Mouse (Mus musculus) midbrain, embryonic 10.5 days (tissue): Measurements from ENCODE around the gene Rassf2. TPM values are rescaled to one million over a fixed set of nuclear protein-coding genes. Genes with fewer than 3 reads are reported as not detected.

Source experiments
- DNase-seq: peaks from one replicate; pipeline ENCODE4 v3.0.0-alpha.2; 2017; ENCODE audit warnings: low spot score
- H3K27ac ChIP-seq: fragments of 300-500 bp; sonication (generic); replicated peaks from 2 replicates; pipeline ENCODE4 v1.5.1; 2016; ENCODE audit warnings: mild to moderate bottlenecking
- H3K27me3 ChIP-seq: fragments of 300-500 bp; sonication (generic); 2 replicates; pipeline ENCODE4 v1.6.1; 2016; ENCODE audit warnings: low read depth, mild to moderate bottlenecking; ENCODE audit not compliant: poor library complexity, severe bottlenecking
- H3K36me3 ChIP-seq: fragments of 300-500 bp; sonication (generic); 2 replicates; pipeline ENCODE4 v1.6.1; 2016; ENCODE audit warnings: mild to moderate bottlenecking, moderate library complexity
- H3K4me1 ChIP-seq: fragments of 300-500 bp; sonication (generic); 2 replicates; pipeline ENCODE4 v1.6.1; 2016
- H3K4me3 ChIP-seq: fragments of 300-500 bp; sonication (generic); 2 replicates; pipeline ENCODE4 v1.5.1; 2016; ENCODE audit warnings: mild to moderate bottlenecking, moderate library complexity
- H3K9me3 ChIP-seq: fragments of 300-500 bp; sonication (generic); replicated peaks from 2 replicates; pipeline ENCODE4 v1.6.1; 2016; ENCODE audit warnings: mild to moderate bottlenecking
- WGBS: fragments of 180-500 bp; shearing (Covaris S2); methylation state at CpG from one replicate; pipeline ENCODE4 v1.1.7; 2016; 5-methylcytosine and 5-hydroxymethylcytosine counted together
- polyA plus RNA-seq: library from polyadenylated mRNA; unstranded; fragments of >200 nt; fragmentation: Nextera tagmentation; extraction: Ambion mirVana; gene quantifications from 2 replicates; pipeline ENCODE4 v1.2.1, GENCODE M21; 2016

Rassf2 gene
- polyA plus RNA-seq, 1 experiment from 2014 or later = 28.6 TPM

DNA sequence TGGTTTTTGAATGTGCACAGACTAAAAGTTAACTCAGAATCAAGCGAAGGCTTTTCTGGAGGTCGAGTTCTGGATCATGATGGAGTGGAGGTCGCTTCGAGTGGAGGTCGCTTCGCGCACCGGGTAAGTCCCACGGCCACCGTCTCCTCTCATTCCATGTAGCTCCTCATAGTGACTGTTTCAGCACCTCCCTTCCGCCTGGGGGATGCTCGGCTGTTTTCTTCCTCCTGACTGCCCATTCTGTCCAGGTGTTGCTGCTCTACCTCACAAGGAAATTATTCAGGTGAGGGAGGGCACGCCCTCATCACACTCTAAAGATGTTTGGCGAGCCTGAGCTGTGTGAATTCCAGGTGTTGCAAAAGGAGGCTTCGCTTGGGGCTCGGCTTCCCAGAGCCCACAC lies 83.7 kb downstream of the Rassf2 start:
- H3K27ac ChIP-seq = no peak overlapping the region
- H3K36me3 ChIP-seq = no peaks in the 10 kb centered on the region
- peaks cover 12% of the 10 kb centered on the region for H3K27me3 ChIP-seq
- H3K9me3 ChIP-seq = no peaks in the 10 kb centered on the region
- H3K4me3 ChIP-seq = no peak overlapping the region
- WGBS = 90% methylated on average over 16 of the region's 16 CpGs
- H3K4me1 ChIP-seq = peaks cover 11% of the 10 kb centered on the region; the same call in 1 of the 2 replicates
- DNase-seq = no peak

DNA sequence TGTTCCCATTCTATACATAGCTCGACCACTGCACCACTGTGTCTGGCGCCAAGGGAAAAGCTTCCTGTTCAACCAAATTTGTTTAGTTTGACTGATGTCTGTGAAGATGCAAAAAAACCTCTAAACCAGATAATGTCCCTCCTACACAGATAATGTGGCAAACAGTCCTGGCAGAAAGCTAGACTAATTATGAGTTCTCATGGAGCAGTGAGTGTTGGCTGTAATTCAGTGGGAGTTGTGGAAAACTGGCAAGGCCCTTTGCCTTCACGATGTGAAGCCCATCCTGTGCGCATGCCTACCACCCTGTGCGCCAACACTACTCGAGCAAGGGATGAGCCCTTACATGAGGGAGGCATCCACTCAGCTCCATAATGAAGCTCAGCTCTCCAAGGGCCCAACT lies 84.3 kb downstream of the Rassf2 start:
- peaks cover 8% of the 10 kb centered on the region for H3K27me3 ChIP-seq
- H3K4me3 ChIP-seq = no peak overlapping the region
- peaks cover 10% of the 10 kb centered on the region; the same call in 1 of the 2 replicates for H3K4me1 ChIP-seq
- 90% methylated on average over 6 of the region's 6 CpGs for WGBS
- no peak for DNase-seq
- H3K36me3 ChIP-seq = no peaks in the 10 kb centered on the region
- no peaks in the 10 kb centered on the region for H3K9me3 ChIP-seq
- no peak overlapping the region for H3K27ac ChIP-seq

DNA sequence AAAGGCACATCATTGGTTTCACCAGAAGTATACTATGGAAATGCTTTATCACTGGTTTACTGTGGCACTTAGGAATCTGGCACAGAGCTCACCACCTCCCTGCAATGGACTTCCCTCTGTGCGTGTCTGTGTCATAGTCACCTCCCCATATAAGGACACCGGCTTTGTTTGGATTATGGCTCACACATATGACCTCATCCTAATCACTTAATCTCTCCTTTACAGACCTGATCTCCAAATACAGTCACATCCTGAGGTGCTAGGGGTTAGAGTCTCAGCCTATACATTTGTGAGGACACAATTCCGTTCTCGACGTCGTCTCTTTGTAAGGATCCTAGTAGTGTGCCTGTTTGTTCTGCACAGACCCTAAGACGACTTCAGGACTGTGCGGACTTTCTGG lies 84.8 kb downstream of the Rassf2 start:
- Histone ChIP-seq H3K4me1 (peaks cover 4% of the 10 kb centered on the region; the same call in 1 of the 2 replicates), H3K27me3 (peaks cover 2% of the 10 kb centered on the region; the same call in 1 of the 2 replicates), H3K9me3 (no peaks in the 10 kb centered on the region), H3K36me3 (no peaks in the 10 kb centered on the region), H3K4me3 (no peak overlapping the region), H3K27ac (no peak overlapping the region)
- WGBS = 92% methylated on average over 8 of the region's 8 CpGs
- DNase-seq = no peak

DNA sequence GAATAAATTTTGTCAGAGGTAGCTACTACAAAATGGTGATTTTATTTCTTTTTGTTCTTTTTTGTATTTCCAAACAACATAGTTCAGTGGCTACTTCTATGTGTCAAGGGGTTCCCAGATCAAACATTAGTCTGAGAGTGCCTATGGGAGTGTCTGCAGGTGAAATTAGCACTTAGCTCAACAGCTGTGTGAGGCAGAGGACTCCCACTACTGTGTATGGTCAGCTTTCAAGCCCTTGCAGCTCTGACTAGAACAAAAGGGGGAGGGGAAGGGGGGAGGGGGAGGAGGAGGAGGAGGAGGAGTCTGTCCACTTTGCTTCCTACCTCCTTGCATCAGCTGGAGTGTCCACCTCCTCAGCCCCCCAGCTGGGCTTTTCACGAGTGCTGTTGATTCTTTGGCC lies 85.7 kb downstream of the Rassf2 start:
- DNase-seq = no peak
- Histone ChIP-seq H3K4me3 (no peak overlapping the region), H3K9me3 (no peaks in the 10 kb centered on the region), H3K27me3 (no peaks in the 10 kb centered on the region), H3K36me3 (no peaks in the 10 kb centered on the region), H3K4me1 (0 out of 2 replicates have a peak, but pooled peaks cover 4% of the 10 kb centered on the region), H3K27ac (no peak overlapping the region)
- WGBS = 33% methylated on average over 1 of the region's 1 CpGs

DNA sequence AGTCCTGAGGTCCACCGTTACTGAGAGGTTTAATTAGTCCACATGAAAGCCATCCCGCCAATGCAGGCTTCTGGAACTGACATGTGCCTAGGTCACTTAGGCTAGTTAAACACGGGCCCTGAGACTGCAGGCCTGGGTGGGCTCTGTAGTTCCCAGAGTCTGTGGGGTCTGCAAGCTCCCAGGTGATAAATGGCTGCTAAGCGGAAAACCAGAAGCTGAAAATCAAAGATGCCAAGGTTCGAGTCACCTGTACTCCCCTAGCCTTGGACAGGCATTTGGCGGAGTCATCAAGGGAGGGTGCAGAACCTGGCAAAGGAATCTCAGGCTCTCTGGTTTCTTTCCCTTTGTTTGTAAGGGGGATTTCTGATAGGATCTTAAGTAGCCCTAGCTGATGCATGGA lies 88.6 kb downstream of the Rassf2 start:
- WGBS = 84% methylated on average over 6 of the region's 6 CpGs

DNA sequence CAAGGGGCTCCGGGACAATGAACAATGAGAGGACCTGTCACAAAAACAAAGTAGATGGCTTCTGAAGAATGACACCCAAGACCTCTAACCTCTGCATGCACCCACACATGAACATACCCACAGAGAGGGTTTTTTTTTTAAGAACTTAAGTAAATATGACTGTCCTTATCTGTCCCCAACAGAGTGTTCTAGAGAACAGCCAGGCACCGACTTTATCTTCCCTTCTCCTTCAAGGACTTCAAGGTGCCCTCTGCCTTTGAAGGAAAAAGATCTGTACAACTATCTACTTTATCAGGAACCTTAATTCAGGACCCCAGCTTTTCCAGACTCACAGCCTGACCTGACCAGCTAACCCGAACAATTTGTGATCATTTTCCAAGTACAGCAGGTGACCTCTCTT lies 89.6 kb downstream of the Rassf2 start:
- Histone ChIP-seq H3K4me1 (no peaks in the 10 kb centered on the region), H3K9me3 (no peaks in the 10 kb centered on the region), H3K27ac (no peak overlapping the region), H3K36me3 (peaks cover 9% of the 10 kb centered on the region), H3K27me3 (no peaks in the 10 kb centered on the region), H3K4me3 (no peak overlapping the region)
- no peak for DNase-seq
- WGBS = 87% methylated on average over 3 of the region's 3 CpGs

More for the DNA sequence above, 88.6 kb downstream of the Rassf2 start:
- Histone ChIP-seq H3K4me1 (no peaks in the 10 kb centered on the region), H3K9me3 (no peaks in the 10 kb centered on the region), H3K36me3 (peaks cover 6% of the 10 kb centered on the region), H3K27ac (no peak overlapping the region), H3K27me3 (no peaks in the 10 kb centered on the region), H3K4me3 (no peak overlapping the region)
- DNase-seq = no peak

Other genes with a start within 250 kb of the Rassf2 start
- not detected in 2 replicates for gene Erv3, start 170.5 kb downstream of the Rassf2 start, polyA plus RNA-seq
- 18.8 and 32.1 TPM in 2 replicates for gene Prnp, start 120.3 kb downstream of the Rassf2 start, polyA plus RNA-seq
- gene Prn, start 120.3 kb downstream of the Rassf2 start, polyA plus RNA-seq = not detected in 2 replicates
- gene Prnd, start 79.4 kb downstream of the Rassf2 start, polyA plus RNA-seq = 3.6 and 5.1 TPM in 2 replicates
- 8.8 and 9.0 TPM in 2 replicates for gene Slc23a2, start 114.8 kb upstream of the Rassf2 start, polyA plus RNA-seq
- 40.3 and 47.6 TPM in 2 replicates for gene Tmem230, start 217.5 kb upstream of the Rassf2 start, polyA plus RNA-seq
- gene Pcna, start 223.1 kb upstream of the Rassf2 start, polyA plus RNA-seq = 383 and 428 TPM in 2 replicates
- 21.4 and 22.7 TPM in 2 replicates for gene Cds2, start 232.9 kb upstream of the Rassf2 start, polyA plus RNA-seq